Mouse (Mus musculus) embryonic facial prominence, embryonic 12.5 days (tissue): Measurements from ENCODE around the gene Jade3. TPM values are rescaled to one million over a fixed set of nuclear protein-coding genes. Genes with fewer than 3 reads are reported as not detected.
"Not testable (repeated sequence)": the region's sequence is repeated elsewhere in the genome, so short reads cannot be mapped to it uniquely, and the experiment has no call there.

Experiments
- ATAC-seq: fragments of 200-750 bp; cut with Nextera tagmentation; 2 replicates; pipeline ENCODE4 v1.8.0; 2017; ENCODE audit not compliant: insufficient number of reproducible peaks, insufficient read depth, low FRiP score, low TSS enrichment
- H3K27ac ChIP-seq: fragments of 300-500 bp; sonication (generic); 2 replicates; pipeline ENCODE4 v1.5.1; 2016; ENCODE audit warnings: mild to moderate bottlenecking
- H3K27me3 ChIP-seq: fragments of 300-500 bp; sonication (generic); 2 replicates; pipeline ENCODE4 v1.6.1; 2016; ENCODE audit warnings: mild to moderate bottlenecking, moderate library complexity
- H3K36me3 ChIP-seq: fragments of 300-500 bp; sonication (generic); 2 replicates; pipeline ENCODE4 v1.6.1; 2016; ENCODE audit warnings: mild to moderate bottlenecking
- H3K4me1 ChIP-seq: fragments of 300-500 bp; sonication (generic); 2 replicates; pipeline ENCODE4 v1.6.1; 2016
- H3K4me2 ChIP-seq: fragments of 300-500 bp; sonication (generic); replicated peaks from 2 replicates; pipeline ENCODE4 v1.6.1; 2016; ENCODE audit warnings: mild to moderate bottlenecking, moderate library complexity
- H3K4me3 ChIP-seq: fragments of 300-500 bp; sonication (generic); 2 replicates; pipeline ENCODE4 v1.5.1; 2016; ENCODE audit warnings: mild to moderate bottlenecking
- H3K9ac ChIP-seq: fragments of 300-500 bp; sonication (generic); 2 replicates; pipeline ENCODE4 v1.6.1; 2016; ENCODE audit warnings: mild to moderate bottlenecking, moderate library complexity
- H3K9me3 ChIP-seq: fragments of 300-500 bp; sonication (generic); 2 replicates; pipeline ENCODE4 v1.6.1; 2016; ENCODE audit warnings: mild to moderate bottlenecking, moderate library complexity
- WGBS: fragments of 180-500 bp; shearing (Covaris S2); methylation state at CpG from one replicate; pipeline ENCODE4 v1.1.7; 2016; 5-methylcytosine and 5-hydroxymethylcytosine counted together
- polyA plus RNA-seq: library from polyadenylated mRNA; unstranded; fragments of >200 nt; fragmentation: Nextera tagmentation; extraction: Ambion mirVana; gene quantifications from 2 replicates; pipeline ENCODE4 v1.2.1, GENCODE M21; 2016

The Jade3 gene
- 8.1 and 8.6 TPM in 2 replicates for polyA plus RNA-seq

GRCm38 (mm10) chrX:20425140-20425838, at the start of gene Jade3:
Jade3 (plus strand) TSS chrX:20425688.
- Histone ChIP-seq H3K9ac (peak within 1 kb of the TSS; percentile 68), H3K27ac (peak within 1 kb of the TSS; percentile 87), H3K4me1 (no peaks in the 10 kb centered on the region), H3K36me3 (no peaks in the 10 kb centered on the region), H3K9me3 (no peaks in the 10 kb centered on the region), H3K4me3 (peak within 1 kb of the TSS; percentile 59), H3K27me3 (no peaks in the 10 kb centered on the region), H3K4me2 (peak within 1 kb of the TSS; percentile 54)
- WGBS = 26% methylated on average over 56 of the region's 67 CpGs
- ATAC-seq = peak; percentile 97

GRCm38 (mm10) chrX:20379347-20380014, 46.0 kb upstream of the Jade3 start:
- H3K4me2 ChIP-seq = no peak overlapping the region
- H3K9ac ChIP-seq = no peak overlapping the region
- peaks cover 8% of the 10 kb centered on the region; the same call in 1 of the 2 replicates for H3K36me3 ChIP-seq
- H3K4me3 ChIP-seq = no peak overlapping the region
- ATAC-seq = no peak
- H3K27me3 ChIP-seq = no peaks in the 10 kb centered on the region
- H3K27ac ChIP-seq = no peak overlapping the region
- no peaks in the 10 kb centered on the region for H3K9me3 ChIP-seq
- H3K4me1 ChIP-seq = no peaks in the 10 kb centered on the region
- 50% methylated on average over 7 of the region's 7 CpGs for WGBS

GRCm38 (mm10) chrX:20382260-20382659, 43.2 kb upstream of the Jade3 start:
- Histone ChIP-seq H3K4me1 (no peaks in the 10 kb centered on the region), H3K9me3 (no peaks in the 10 kb centered on the region), H3K27ac (no peak overlapping the region), H3K36me3 (peaks cover 8% of the 10 kb centered on the region; the same call in 1 of the 2 replicates), H3K4me3 (no peak overlapping the region), H3K4me2 (no peak overlapping the region), H3K27me3 (no peaks in the 10 kb centered on the region), H3K9ac (no peak overlapping the region)
- WGBS = 85% methylated on average over 6 of the region's 6 CpGs
- ATAC-seq = no peak

- Histone ChIP-seq H3K27ac (no peak overlapping the region), H3K9ac (no peak overlapping the region), H3K9me3 (no peaks in the 10 kb centered on the region), H3K4me3 (no peak overlapping the region), H3K27me3 (no peaks in the 10 kb centered on the region), H3K36me3 (0 out of 2 replicates have a peak, but pooled peaks cover 4% of the 10 kb centered on the region), H3K4me1 (no peaks in the 10 kb centered on the region), H3K4me2 (no peak overlapping the region)
- ATAC-seq = no peak
- whole genome bisulfite sequencing = 73% methylated on average over 3 of the region's 3 CpGs
Observed at GRCm38 (mm10) chrX:20387006-20387405, 38.5 kb upstream of the Jade3 start.

GRCm38 (mm10) chrX:20391964-20392363, 33.5 kb upstream of the Jade3 start:
- not testable (repeated sequence) for H3K4me3 ChIP-seq, H3K4me2 ChIP-seq, H3K4me1 ChIP-seq, ATAC-seq, H3K36me3 ChIP-seq, H3K27ac ChIP-seq, H3K27me3 ChIP-seq, H3K9me3 ChIP-seq, H3K9ac ChIP-seq
- WGBS = 91% methylated on average over 9 of the region's 9 CpGs

GRCm38 (mm10) chrX:20392942-20393341, 32.5 kb upstream of the Jade3 start:
- no peak overlapping the region for H3K9ac ChIP-seq
- no peak overlapping the region for H3K4me2 ChIP-seq
- no peaks in the 10 kb centered on the region for H3K4me1 ChIP-seq
- no peaks in the 10 kb centered on the region for H3K27me3 ChIP-seq
- H3K36me3 ChIP-seq = no peaks in the 10 kb centered on the region
- no peaks in the 10 kb centered on the region for H3K9me3 ChIP-seq
- WGBS = 77% methylated on average over 3 of the region's 3 CpGs
- ATAC-seq = no peak
- no peak overlapping the region for H3K27ac ChIP-seq
- no peak overlapping the region for H3K4me3 ChIP-seq

- no peaks in the 10 kb centered on the region for H3K36me3 ChIP-seq
- H3K4me2 ChIP-seq = no peak overlapping the region
- H3K4me1 ChIP-seq = no peaks in the 10 kb centered on the region
- no peaks in the 10 kb centered on the region for H3K27me3 ChIP-seq
- 84% methylated on average over 4 of the region's 4 CpGs for WGBS
- no peak overlapping the region for H3K4me3 ChIP-seq
- H3K9ac ChIP-seq = no peak overlapping the region
- no peak overlapping the region for H3K27ac ChIP-seq
- ATAC-seq = no peak
- no peaks in the 10 kb centered on the region for H3K9me3 ChIP-seq
Observed at GRCm38 (mm10) chrX:20404068-20404467, 21.4 kb upstream of the Jade3 start.

- WGBS = 95% methylated on average over 2 of the region's 2 CpGs
- Histone ChIP-seq H3K4me2 (no peak overlapping the region), H3K4me1 (no peaks in the 10 kb centered on the region), H3K9ac (no peak overlapping the region), H3K27ac (no peak overlapping the region), H3K4me3 (no peak overlapping the region), H3K36me3 (no peaks in the 10 kb centered on the region), H3K9me3 (no peaks in the 10 kb centered on the region), H3K27me3 (no peaks in the 10 kb centered on the region)
- ATAC-seq = no peak
Observed at GRCm38 (mm10) chrX:20406909-20407308, 18.6 kb upstream of the Jade3 start.

GRCm38 (mm10) chrX:20407676-20408075, 17.8 kb upstream of the Jade3 start:
- Histone ChIP-seq H3K4me2 (no peak overlapping the region), H3K27me3 (no peaks in the 10 kb centered on the region), H3K4me1 (no peaks in the 10 kb centered on the region), H3K27ac (no peak overlapping the region), H3K36me3 (no peaks in the 10 kb centered on the region), H3K9me3 (no peaks in the 10 kb centered on the region), H3K9ac (no peak overlapping the region), H3K4me3 (no peak overlapping the region)
- no peak for ATAC-seq
- 70% methylated on average over 2 of the region's 2 CpGs for WGBS

GRCm38 (mm10) chrX:20411382-20411781, 14.1 kb upstream of the Jade3 start:
- no peaks in the 10 kb centered on the region for H3K9me3 ChIP-seq
- H3K27me3 ChIP-seq = no peaks in the 10 kb centered on the region
- WGBS = 85% methylated on average over 4 of the region's 4 CpGs
- H3K36me3 ChIP-seq = no peaks in the 10 kb centered on the region
- no peak for ATAC-seq
- H3K27ac ChIP-seq = no peak overlapping the region
- H3K4me3 ChIP-seq = no peak overlapping the region
- H3K4me1 ChIP-seq = no peaks in the 10 kb centered on the region
- H3K9ac ChIP-seq = no peak overlapping the region
- no peak overlapping the region for H3K4me2 ChIP-seq

GRCm38 (mm10) chrX:20412221-20412620, 13.3 kb upstream of the Jade3 start:
- ATAC-seq = no peak

More at GRCm38 (mm10) chrX:20412221-20412620, 13.3 kb upstream of the Jade3 start:
- H3K4me1 ChIP-seq = no peaks in the 10 kb centered on the region
- H3K27ac ChIP-seq = no peak overlapping the region
- no peaks in the 10 kb centered on the region for H3K36me3 ChIP-seq
- no peaks in the 10 kb centered on the region for H3K9me3 ChIP-seq
- 76% methylated on average over 3 of the region's 3 CpGs for WGBS
- H3K4me3 ChIP-seq = no peak overlapping the region
- H3K9ac ChIP-seq = no peak overlapping the region
- H3K4me2 ChIP-seq = no peak overlapping the region
- no peaks in the 10 kb centered on the region for H3K27me3 ChIP-seq
